Mouse (Mus musculus) liver, embryonic 13.5 days (tissue): Measurements from ENCODE around the gene Dlk1. TPM values are rescaled to one million over a fixed set of nuclear protein-coding genes. Genes with fewer than 3 reads are reported as not detected.
A peak's percentile ranks its signal among the peaks of the same experiment; 100 is the strongest.
"Not testable (repeated sequence)": the region's sequence is repeated elsewhere in the genome, so short reads cannot be mapped to it uniquely, and the experiment has no call there.

ENCODE experiments used
- ATAC-seq: fragments of 200-750 bp; cut with Nextera tagmentation; 2 replicates; pipeline ENCODE4 v1.8.0; 2017; ENCODE audit warnings: low read depth, mild to moderate bottlenecking, moderate number of reproducible peaks, moderate library complexity
- DNase-seq: peaks from one replicate; pipeline ENCODE4 v3.0.0; 2022
- H3K27ac ChIP-seq: fragments of 300-500 bp; sonication (generic); 2 replicates; pipeline ENCODE4 v1.5.1; 2015; ENCODE audit warnings: moderate library complexity, mild to moderate bottlenecking, inconsistent platforms
- H3K27me3 ChIP-seq: fragments of 300-500 bp; sonication (generic); 2 replicates; pipeline ENCODE4 v1.6.1; 2015; ENCODE audit warnings: mild to moderate bottlenecking, inconsistent platforms
- H3K36me3 ChIP-seq: fragments of 300-500 bp; sonication (generic); 2 replicates; pipeline ENCODE4 v1.6.1; 2015; ENCODE audit warnings: mild to moderate bottlenecking, inconsistent platforms
- H3K4me1 ChIP-seq: fragments of 300-500 bp; sonication (generic); replicated peaks from 2 replicates; pipeline ENCODE4 v1.6.1; 2015; ENCODE audit warnings: inconsistent platforms
- H3K4me2 ChIP-seq: fragments of 300-500 bp; sonication (generic); 2 replicates; pipeline ENCODE4 v1.6.1; 2015; ENCODE audit warnings: inconsistent platforms, mild to moderate bottlenecking, moderate library complexity
- H3K4me3 ChIP-seq: fragments of 300-500 bp; sonication (generic); replicated peaks from 2 replicates; pipeline ENCODE4 v1.5.1; 2015; ENCODE audit warnings: mild to moderate bottlenecking, inconsistent platforms
- H3K9ac ChIP-seq: fragments of 300-500 bp; sonication (generic); 2 replicates; pipeline ENCODE4 v1.6.1; 2015; ENCODE audit warnings: mild to moderate bottlenecking, inconsistent platforms
- H3K9me3 ChIP-seq: fragments of 300-500 bp; sonication (generic); replicated peaks from 2 replicates; pipeline ENCODE4 v1.6.1; 2016; ENCODE audit warnings: inconsistent platforms
- whole genome bisulfite sequencing: fragments of 180-500 bp; shearing (Covaris S2); methylation state at CpG from one replicate; pipeline ENCODE4 v1.1.7; 2015; ENCODE audit not compliant: insufficient replicate concordance; 5-methylcytosine and 5-hydroxymethylcytosine counted together
- polyA plus RNA-seq: library from polyadenylated mRNA; unstranded; fragments of >200 nt; fragmentation: Nextera tagmentation; extraction: Ambion mirVana; gene quantifications from 2 replicates; pipeline ENCODE4 v1.2.1, GENCODE M21; 2015

Gene Dlk1
- polyA plus RNA-seq, 1 experiment from 2014 or later: 470 TPM

DNA sequence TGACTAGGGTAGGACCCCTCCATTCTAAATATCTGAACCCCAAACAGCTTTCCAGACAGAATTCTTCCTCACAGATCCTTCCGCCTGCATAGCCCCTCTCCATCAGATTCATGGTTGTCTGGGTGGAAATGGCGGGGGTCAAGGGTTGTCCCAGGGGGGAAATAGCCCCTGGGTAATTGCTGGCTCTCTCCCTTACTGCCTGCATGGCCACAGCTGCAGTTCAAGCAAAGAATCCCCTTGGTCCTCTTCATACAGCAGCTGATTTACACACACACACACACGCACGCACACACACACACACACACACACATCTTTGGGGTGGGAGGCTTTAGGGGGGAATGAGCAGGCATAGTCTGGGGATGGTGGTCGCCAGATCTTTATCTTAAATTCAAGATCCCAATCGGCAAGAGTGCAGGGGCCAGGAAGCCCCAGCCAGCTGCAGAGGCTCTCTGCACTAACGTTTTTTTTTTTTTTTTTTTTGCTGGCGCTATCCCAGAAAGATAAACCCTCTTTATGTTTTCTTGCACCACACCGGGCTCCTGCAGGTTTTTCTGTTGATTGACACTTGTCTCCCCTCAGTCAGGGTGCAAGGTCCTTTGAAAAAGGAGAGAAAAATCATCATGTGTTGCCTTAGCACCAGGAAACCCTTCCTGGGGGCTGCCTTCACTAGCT lies 4.0 kb downstream of the Dlk1 start:
- 24% methylated on average over 9 of the region's 9 CpGs for WGBS
- Histone ChIP-seq H3K27ac (peak overlapping the region; percentile 53; the same call in 1 of the 2 replicates), H3K4me2 (peak overlapping the region; percentile 46; the same call in 1 of the 2 replicates), H3K4me1 (peaks cover 28% of the 10 kb centered on the region), H3K9me3 (no peaks in the 10 kb centered on the region), H3K4me3 (0 out of 2 replicates have a peak overlapping the region, but pooled peaks have one; percentile 58), H3K9ac (no peak overlapping the region; the same call in 1 of the 2 replicates), H3K27me3 (peaks cover 93% of the 10 kb centered on the region), H3K36me3 (peaks cover 14% of the 10 kb centered on the region; the same call in 1 of the 2 replicates)
- no peak for DNase-seq
- ATAC-seq: no peak

DNA sequence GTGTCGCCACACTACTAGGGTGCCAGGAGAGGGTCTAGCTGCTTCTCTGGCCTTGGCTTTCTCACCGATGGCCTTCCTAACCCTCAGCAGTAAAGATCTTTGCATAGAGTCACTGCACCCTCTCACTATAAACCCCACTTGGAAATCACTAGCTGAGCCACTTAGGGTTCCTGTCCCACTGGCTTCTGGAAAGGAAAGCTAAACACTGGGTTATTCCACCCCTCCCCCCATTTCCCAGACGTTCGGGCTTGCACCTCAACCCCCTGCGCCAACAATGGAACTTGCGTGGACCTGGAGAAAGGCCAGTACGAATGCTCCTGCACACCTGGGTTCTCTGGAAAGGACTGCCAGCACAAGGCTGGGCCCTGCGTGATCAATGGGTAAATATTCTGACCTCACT lies 5.2 kb downstream of the Dlk1 start:
- Histone ChIP-seq H3K4me1 (peaks cover 25% of the 10 kb centered on the region), H3K4me2 (no peak overlapping the region), H3K27me3 (peaks cover 81% of the 10 kb centered on the region), H3K9ac (no peak overlapping the region), H3K4me3 (no peak overlapping the region), H3K36me3 (peaks cover 14% of the 10 kb centered on the region; the same call in 1 of the 2 replicates), H3K27ac (peak overlapping the region; percentile 53), H3K9me3 (no peaks in the 10 kb centered on the region)
- ATAC-seq: no peak
- DNase-seq: no peak
- WGBS: 42% methylated on average over 8 of the region's 8 CpGs

DNA sequence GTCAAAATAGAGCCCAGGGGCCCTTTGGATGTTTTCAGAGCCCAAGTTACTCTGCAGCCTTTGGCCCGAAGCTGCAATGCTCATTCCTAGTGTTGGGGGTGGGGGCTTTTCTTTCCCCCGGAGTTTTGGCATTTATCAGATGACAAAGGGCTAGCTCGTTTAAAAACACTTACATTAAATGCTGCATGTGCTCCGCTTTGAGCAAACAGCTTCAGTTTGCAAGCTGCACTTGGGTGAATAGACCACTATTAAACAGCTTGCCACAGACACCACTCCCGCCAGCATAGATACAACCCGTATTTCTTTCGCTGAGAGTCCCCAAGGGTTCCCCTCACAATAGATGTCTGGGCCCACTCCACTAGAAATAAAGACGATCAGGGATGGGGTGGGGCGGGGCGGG lies 6.3 kb downstream of the Dlk1 start:
- peaks cover 14% of the 10 kb centered on the region; the same call in 1 of the 2 replicates for H3K36me3 ChIP-seq
- ATAC-seq (no peak), DNase-seq (no peak)
- no peak overlapping the region for H3K9ac ChIP-seq
- peaks cover 23% of the 10 kb centered on the region for H3K4me1 ChIP-seq
- 31% methylated on average over 10 of the region's 10 CpGs for WGBS
- H3K4me3 ChIP-seq: no peak overlapping the region
- H3K9me3 ChIP-seq: no peaks in the 10 kb centered on the region
- no peak overlapping the region for H3K27ac ChIP-seq
- peaks cover 70% of the 10 kb centered on the region for H3K27me3 ChIP-seq
- no peak overlapping the region for H3K4me2 ChIP-seq

DNA sequence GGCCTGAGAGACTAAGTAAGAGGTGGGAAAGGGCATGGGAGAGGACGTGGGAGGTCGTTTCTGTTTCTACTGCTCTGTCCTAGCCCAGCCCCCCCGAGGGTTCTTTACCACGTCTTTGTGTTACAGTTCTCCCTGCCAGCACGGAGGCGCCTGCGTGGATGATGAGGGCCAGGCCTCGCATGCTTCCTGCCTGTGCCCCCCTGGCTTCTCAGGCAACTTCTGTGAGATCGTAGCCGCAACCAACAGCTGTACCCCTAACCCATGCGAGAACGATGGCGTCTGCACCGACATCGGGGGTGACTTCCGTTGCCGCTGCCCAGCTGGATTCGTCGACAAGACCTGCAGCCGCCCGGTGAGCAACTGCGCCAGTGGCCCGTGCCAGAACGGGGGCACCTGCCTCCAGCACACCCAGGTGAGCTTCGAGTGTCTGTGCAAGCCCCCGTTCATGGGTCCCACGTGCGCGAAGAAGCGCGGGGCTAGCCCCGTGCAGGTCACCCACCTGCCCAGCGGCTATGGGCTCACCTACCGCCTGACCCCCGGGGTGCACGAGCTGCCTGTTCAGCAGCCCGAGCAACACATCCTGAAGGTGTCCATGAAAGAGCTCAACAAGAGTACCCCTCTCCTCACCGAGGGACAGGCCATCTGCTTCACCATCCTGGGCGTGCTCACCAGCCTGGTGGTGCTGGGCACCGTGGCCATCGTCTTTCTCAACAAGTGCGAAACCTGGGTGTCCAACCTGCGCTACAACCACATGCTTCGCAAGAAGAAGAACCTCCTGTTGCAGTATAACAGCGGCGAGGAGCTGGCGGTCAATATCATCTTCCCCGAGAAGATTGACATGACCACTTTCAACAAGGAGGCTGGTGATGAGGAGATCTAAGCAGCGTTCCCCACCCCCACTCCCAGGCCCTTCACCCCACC lies 7.1 kb downstream of the Dlk1 start:
- Histone ChIP-seq H3K4me3 (no peak overlapping the region), H3K4me2 (no peak overlapping the region), H3K4me1 (peaks cover 23% of the 10 kb centered on the region), H3K27me3 (peaks cover 62% of the 10 kb centered on the region), H3K36me3 (peaks cover 14% of the 10 kb centered on the region; the same call in 1 of the 2 replicates), H3K9ac (no peak overlapping the region), H3K27ac (peak overlapping the region; percentile 18), H3K9me3 (no peaks in the 10 kb centered on the region)
- no peak for DNase-seq
- no peak for ATAC-seq
- 43% methylated on average over 49 of the region's 49 CpGs for WGBS

DNA sequence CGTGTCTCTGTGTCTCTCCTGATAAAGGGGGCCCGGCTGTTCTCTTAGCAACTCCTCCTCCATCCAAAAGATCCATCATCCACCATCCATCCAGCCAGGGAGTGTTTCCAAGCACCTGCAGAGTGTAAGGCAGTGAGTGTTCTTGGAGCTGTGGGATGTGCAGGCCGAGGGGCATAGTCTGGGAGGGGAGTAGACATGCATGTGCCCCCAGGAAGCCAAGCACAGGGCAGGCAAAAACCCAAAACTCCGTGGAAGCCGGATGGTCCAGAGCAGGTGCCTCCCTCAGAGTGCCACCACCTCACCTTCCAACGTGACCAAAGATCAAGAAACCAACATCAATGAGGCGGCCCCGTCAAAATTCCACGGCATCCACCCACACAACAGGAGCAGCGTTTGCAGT lies 10.0 kb downstream of the Dlk1 start:
- H3K9me3 ChIP-seq: no peaks in the 10 kb centered on the region

DNA sequence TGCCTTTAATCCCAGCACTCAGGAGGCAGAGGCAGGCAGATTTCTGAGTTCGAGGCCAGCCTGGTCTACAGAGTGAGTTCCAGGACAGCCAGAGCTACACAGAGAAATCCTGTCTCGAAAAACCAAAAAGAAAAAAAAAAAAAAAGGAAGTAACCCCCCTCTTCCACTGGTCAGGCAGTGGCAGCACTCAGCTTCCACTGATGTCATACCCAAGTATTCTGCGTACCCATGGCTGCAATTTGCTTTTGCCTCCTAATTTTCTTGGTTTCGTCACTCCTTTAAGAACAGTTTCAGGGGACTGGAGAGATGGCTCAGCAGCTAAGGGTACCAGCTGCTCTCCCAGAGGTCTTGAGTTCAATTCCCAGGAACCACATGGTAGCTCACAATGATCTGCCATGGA lies 14.8 kb downstream of the Dlk1 start:
- H3K4me3 ChIP-seq, H3K9me3 ChIP-seq, ATAC-seq, H3K4me1 ChIP-seq, H3K4me2 ChIP-seq, H3K27ac ChIP-seq, H3K27me3 ChIP-seq, H3K9ac ChIP-seq, DNase-seq, H3K36me3 ChIP-seq: not testable (repeated sequence)
- 34% methylated on average over 4 of the region's 4 CpGs for WGBS

More for the DNA sequence above, 10.0 kb downstream of the Dlk1 start:
- Histone ChIP-seq H3K4me3 (no peak overlapping the region), H3K4me2 (no peak overlapping the region), H3K4me1 (peaks cover 10% of the 10 kb centered on the region), H3K36me3 (peaks cover 10% of the 10 kb centered on the region; the same call in 1 of the 2 replicates), H3K9ac (no peak overlapping the region), H3K27me3 (peaks cover 34% of the 10 kb centered on the region), H3K27ac (no peak overlapping the region)
- 57% methylated on average over 10 of the region's 10 CpGs for WGBS
- DNase-seq (no peak), ATAC-seq (no peak)

DNA sequence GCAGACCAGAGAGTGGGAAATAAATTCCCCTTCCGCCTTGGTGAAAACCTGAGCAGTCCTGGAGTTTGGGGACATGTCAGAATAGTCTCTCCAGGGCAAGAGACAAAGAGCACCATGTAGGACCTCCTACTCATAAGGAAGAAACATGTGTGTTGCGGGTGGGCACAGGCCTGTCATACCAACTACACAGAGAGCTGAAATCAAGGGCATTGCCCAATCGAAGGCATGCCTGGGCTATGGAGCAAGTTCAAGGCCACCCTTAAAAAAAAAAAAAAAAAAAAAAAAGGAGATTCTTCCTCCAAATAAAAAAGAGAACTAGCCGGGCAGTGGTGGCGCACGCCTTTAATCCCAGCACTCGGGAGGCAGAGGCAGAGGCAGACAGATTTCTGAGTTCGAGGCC lies 17.2 kb downstream of the Dlk1 start:
- Histone ChIP-seq H3K4me3 (no peak overlapping the region), H3K27ac (no peak overlapping the region), H3K36me3 (no peaks in the 10 kb centered on the region), H3K4me1 (no peaks in the 10 kb centered on the region), H3K4me2 (no peak overlapping the region), H3K9ac (no peak overlapping the region), H3K9me3 (no peaks in the 10 kb centered on the region), H3K27me3 (no peaks in the 10 kb centered on the region)
- ATAC-seq (no peak), DNase-seq (no peak)
- 60% methylated on average over 8 of the region's 8 CpGs for WGBS

DNA sequence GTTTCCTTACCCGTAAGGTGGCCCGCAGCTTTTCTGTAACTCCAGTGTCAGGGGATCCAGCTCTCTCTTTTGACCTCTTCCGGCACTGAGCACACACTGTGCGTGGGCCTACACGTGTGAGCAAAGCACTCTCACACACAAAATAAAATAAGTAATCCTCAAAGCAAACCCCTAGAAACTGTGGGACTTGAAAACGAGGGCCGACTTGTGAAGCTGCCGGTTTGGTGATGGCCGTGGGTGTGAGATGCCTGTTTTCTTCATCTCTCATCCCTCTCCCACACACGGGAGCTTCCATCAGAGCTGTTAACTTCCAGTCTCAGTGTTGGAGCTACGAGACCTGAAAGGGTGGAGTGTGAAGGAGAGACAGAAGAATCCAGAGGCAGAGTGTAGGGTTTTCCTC lies 20.0 kb downstream of the Dlk1 start:
- no peak overlapping the region for H3K27ac ChIP-seq
- H3K27me3 ChIP-seq: no peaks in the 10 kb centered on the region
- WGBS: 74% methylated on average over 11 of the region's 11 CpGs
- no peak overlapping the region for H3K9ac ChIP-seq
- no peaks in the 10 kb centered on the region for H3K36me3 ChIP-seq
- no peak for ATAC-seq
- no peaks in the 10 kb centered on the region for H3K9me3 ChIP-seq
- no peak overlapping the region for H3K4me2 ChIP-seq
- H3K4me3 ChIP-seq: no peak overlapping the region
- no peak for DNase-seq
- no peaks in the 10 kb centered on the region for H3K4me1 ChIP-seq

DNA sequence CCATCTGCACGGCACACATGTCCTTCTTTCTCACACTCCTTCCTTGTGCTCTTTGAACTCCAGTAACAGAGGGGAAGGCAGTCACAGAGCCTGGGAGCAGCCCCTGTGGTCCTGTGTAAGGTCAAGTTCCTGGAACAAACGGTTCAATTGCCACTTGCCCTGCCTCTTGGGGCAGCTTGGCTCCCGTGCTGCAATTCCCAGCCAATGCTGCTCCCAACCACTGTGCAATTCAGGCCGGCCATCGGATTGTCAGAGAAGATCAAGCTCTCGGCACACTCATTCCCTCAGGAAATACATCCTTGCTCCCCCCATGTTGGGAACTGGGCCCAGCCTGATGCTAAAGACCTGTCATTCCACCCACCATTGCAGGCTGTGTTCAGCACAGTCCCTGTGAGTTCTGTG lies 21.0 kb downstream of the Dlk1 start:
- H3K9me3 ChIP-seq: no peaks in the 10 kb centered on the region
- H3K4me1 ChIP-seq: no peaks in the 10 kb centered on the region
- 43% methylated on average over 6 of the region's 6 CpGs for WGBS
- no peak for ATAC-seq
- DNase-seq: no peak
- H3K27ac ChIP-seq: no peak overlapping the region
- H3K9ac ChIP-seq: no peak overlapping the region
- no peaks in the 10 kb centered on the region for H3K36me3 ChIP-seq
- H3K4me3 ChIP-seq: no peak overlapping the region
- no peaks in the 10 kb centered on the region for H3K27me3 ChIP-seq
- no peak overlapping the region for H3K4me2 ChIP-seq

DNA sequence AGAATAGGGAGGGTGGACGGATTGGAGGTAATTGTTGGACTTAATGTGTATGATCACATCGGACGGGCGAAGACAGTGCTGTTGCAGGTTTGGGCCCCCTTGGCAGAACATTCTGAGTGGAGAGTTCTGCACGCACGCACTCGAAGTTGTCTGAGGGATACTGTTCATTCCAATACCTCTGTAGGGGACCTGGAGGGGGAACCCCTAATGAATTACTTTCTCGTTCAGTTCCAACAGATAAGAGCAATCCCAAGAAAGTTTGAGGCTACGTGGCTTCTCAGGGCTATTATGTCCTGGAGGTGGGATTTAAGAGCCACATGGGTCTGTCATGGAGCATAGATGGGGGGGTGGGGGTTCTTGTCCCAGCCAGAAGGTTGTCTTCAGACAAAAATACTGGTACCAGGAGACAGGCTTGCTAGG lies 21.6 kb downstream of the Dlk1 start:
- DNase-seq: no peak
- Histone ChIP-seq H3K36me3 (no peaks in the 10 kb centered on the region), H3K4me3 (no peak overlapping the region), H3K27ac (no peak overlapping the region), H3K9ac (no peak overlapping the region), H3K9me3 (no peaks in the 10 kb centered on the region), H3K27me3 (no peaks in the 10 kb centered on the region), H3K4me1 (no peaks in the 10 kb centered on the region), H3K4me2 (no peak overlapping the region)
- ATAC-seq: no peak
- 64% methylated on average over 9 of the region's 9 CpGs for WGBS

DNA sequence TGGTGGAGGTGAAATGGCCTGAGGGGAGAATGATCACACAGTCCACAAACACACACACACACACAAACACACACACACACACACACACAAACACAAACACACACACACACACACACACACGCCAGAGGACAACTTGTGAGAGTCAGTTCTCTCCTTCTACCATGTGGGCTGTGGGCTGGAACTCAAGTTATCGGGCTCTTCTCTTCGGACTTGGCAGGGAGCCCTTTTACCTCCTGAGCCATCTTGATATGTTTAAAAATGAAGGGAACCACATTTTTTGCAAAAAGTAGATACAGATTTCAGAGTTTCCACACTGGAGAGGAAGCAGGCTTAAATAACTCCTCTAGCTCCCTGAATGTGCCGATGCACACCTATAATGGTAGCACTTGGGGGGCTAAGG lies 22.9 kb downstream of the Dlk1 start:
- H3K27me3 ChIP-seq: no peaks in the 10 kb centered on the region
- H3K4me1 ChIP-seq: no peaks in the 10 kb centered on the region
- no peak for DNase-seq

More for the DNA sequence above, 22.9 kb downstream of the Dlk1 start:
- H3K9ac ChIP-seq: no peak overlapping the region
- no peaks in the 10 kb centered on the region for H3K9me3 ChIP-seq
- H3K36me3 ChIP-seq: no peaks in the 10 kb centered on the region
- no peak overlapping the region for H3K4me3 ChIP-seq
- H3K27ac ChIP-seq: no peak overlapping the region
- ATAC-seq: no peak
- no peak overlapping the region for H3K4me2 ChIP-seq
- WGBS: 56% methylated on average over 4 of the region's 4 CpGs
